Mouse (Mus musculus): ENCODE results near the gene Tbc1d10c. TPM values are rescaled to one million over a fixed set of nuclear protein-coding genes. Genes with fewer than 3 reads are reported as not detected.

Tbc1d10c gene
- polyA plus RNA-seq (2012; rRNA removed) = 1.5 and 5.0 TPM in 2 replicates

GRCm38 (mm10) chr19:4190831-4191334 lies at the start of gene Tbc1d10c:
Gene Tbc1d10c, minus strand, starts transcription at chr19:4191284.

GRCm38 (mm10) chr19:4231253-4232185 lies 40.4 kb upstream of the Tbc1d10c start, which contains the start of gene Pold4:
Gene Pold4, plus strand, starts transcription at chr19:4231899.

GRCm38 (mm10) chr19:4214071-4214770 lies 23.1 kb upstream of the Tbc1d10c start, which contains the start of the genes Clcf1 and AC109138.7:
Gene Clcf1, plus strand, starts transcription at chr19:4214238.
Gene AC109138.7, plus strand, starts transcription at chr19:4214357.

GRCm38 (mm10) chr19:4201291-4201909 lies 10.3 kb upstream of the Tbc1d10c start, which contains the start of gene Rad9a:
Gene Rad9a, minus strand, starts transcription at chr19:4201662.

GRCm38 (mm10) chr19:4191528-4192250 lies 605 bp upstream of the Tbc1d10c start, which contains the start of gene Ppp1ca:
Gene Ppp1ca, plus strand, starts transcription at chr19:4192065.

GRCm38 (mm10) chr19:4175368-4175947 lies 15.6 kb downstream of the Tbc1d10c start, which contains the start of gene Carns1:
Gene Carns1, minus strand, starts transcription at chr19:4175479.

GRCm38 (mm10) chr19:4162646-4163542 lies 28.2 kb downstream of the Tbc1d10c start, which contains the start of gene Rps6kb2:
Gene Rps6kb2, minus strand, starts transcription at chr19:4163354.

GRCm38 (mm10) chr19:4153232-4153654 lies 37.8 kb downstream of the Tbc1d10c start, which contains the start of gene Ptprcap:
Gene Ptprcap, plus strand, starts transcription at chr19:4153604.

GRCm38 (mm10) chr19:4148491-4148806 lies 42.6 kb downstream of the Tbc1d10c start, which contains the start of gene Coro1b:
Gene Coro1b, plus strand, starts transcription at chr19:4148619.

GRCm38 (mm10) chr19:4143759-4144268 lies 47.3 kb downstream of the Tbc1d10c start, which contains the start of gene Cabp4:
Gene Cabp4, minus strand, starts transcription at chr19:4144033.

GRCm38 (mm10) chr19:4139446-4139845 lies 51.6 kb downstream of the Tbc1d10c start, which contains the start of gene Gpr152:
Gene Gpr152, plus strand, starts transcription at chr19:4139787.

Other genes with a start within 250 kb of the Tbc1d10c start
- 0.15 and 0.23 TPM in 2 replicates for gene Aldh3b3, start 232.6 kb downstream of the Tbc1d10c start, polyA plus RNA-seq (2012; rRNA removed)
- 32.2 and 43.3 TPM in 2 replicates for gene Aldh3b2, start 219.0 kb downstream of the Tbc1d10c start, polyA plus RNA-seq (2012; rRNA removed)
- gene Acy3, start 204.7 kb downstream of the Tbc1d10c start, polyA plus RNA-seq (2012; rRNA removed) = 11.4 and 16.6 TPM in 2 replicates
- gene Tbx10, start 198.5 kb downstream of the Tbc1d10c start, polyA plus RNA-seq (2012; rRNA removed) = not detected in 2 replicates
- 14.0 and 30.7 TPM in 2 replicates for gene Nudt8, start 190.7 kb downstream of the Tbc1d10c start, polyA plus RNA-seq (2012; rRNA removed)
- gene Gm49405, start 190.7 kb downstream of the Tbc1d10c start, polyA plus RNA-seq (2012; rRNA removed) = 0.82 and 1.4 TPM in 2 replicates
- gene Doc2g, start 188.0 kb downstream of the Tbc1d10c start, polyA plus RNA-seq (2012; rRNA removed) = 6.4 and 6.9 TPM in 2 replicates
- gene Ndufv1, start 178.5 kb downstream of the Tbc1d10c start, polyA plus RNA-seq (2012; rRNA removed) = 125 and 129 TPM in 2 replicates
- gene Gstp1, start 153.3 kb downstream of the Tbc1d10c start, polyA plus RNA-seq (2012; rRNA removed) = 1,477 and 1,578 TPM in 2 replicates
- 160 and 194 TPM in 2 replicates for gene Gstp2, start 145.3 kb downstream of the Tbc1d10c start, polyA plus RNA-seq (2012; rRNA removed)
- gene Gstp3, start 131.7 kb downstream of the Tbc1d10c start, polyA plus RNA-seq (2012; rRNA removed) = 1.6 and 1.9 TPM in 2 replicates
- gene Cabp2, start 109.7 kb downstream of the Tbc1d10c start, polyA plus RNA-seq (2012; rRNA removed) = not detected in 2 replicates
- gene Cdk2ap2, start 94.1 kb downstream of the Tbc1d10c start, polyA plus RNA-seq (2012; rRNA removed) = 155 and 221 TPM in 2 replicates
- 68.7 and 72.3 TPM in 2 replicates for gene Pitpnm1, start 91.3 kb downstream of the Tbc1d10c start, polyA plus RNA-seq (2012; rRNA removed)
- 25.6 and 32.7 TPM in 2 replicates for gene Aip, start 65.4 kb downstream of the Tbc1d10c start, polyA plus RNA-seq (2012; rRNA removed)
- gene Gpr152, start 51.5 kb downstream of the Tbc1d10c start, polyA plus RNA-seq (2012; rRNA removed) = not detected in 2 replicates
- not detected in 2 replicates for gene Cabp4, start 47.3 kb downstream of the Tbc1d10c start, polyA plus RNA-seq (2012; rRNA removed)
- gene Coro1b, start 42.7 kb downstream of the Tbc1d10c start, polyA plus RNA-seq (2012; rRNA removed) = 140 and 142 TPM in 2 replicates
- gene Ptprcap, start 37.7 kb downstream of the Tbc1d10c start, polyA plus RNA-seq (2012; rRNA removed) = 25.8 and 51.7 TPM in 2 replicates
- gene Rps6kb2, start 27.9 kb downstream of the Tbc1d10c start, polyA plus RNA-seq (2012; rRNA removed) = 37.1 and 39.1 TPM in 2 replicates
- 4.6 and 5.3 TPM in 2 replicates for gene Carns1, start 15.8 kb downstream of the Tbc1d10c start, polyA plus RNA-seq (2012; rRNA removed)
- 202 and 205 TPM in 2 replicates for gene Ppp1ca, start 781 bp upstream of the Tbc1d10c start, polyA plus RNA-seq (2012; rRNA removed)
- 8.0 and 9.5 TPM in 2 replicates for gene Rad9a, start 10.4 kb upstream of the Tbc1d10c start, polyA plus RNA-seq (2012; rRNA removed)
- gene Clcf1, start 23.0 kb upstream of the Tbc1d10c start, polyA plus RNA-seq (2012; rRNA removed) = 6.8 and 7.5 TPM in 2 replicates
- not detected in 2 replicates for gene AC109138.7, start 23.1 kb upstream of the Tbc1d10c start, polyA plus RNA-seq (2012; rRNA removed)
- 55.0 and 65.2 TPM in 2 replicates for gene Pold4, start 40.6 kb upstream of the Tbc1d10c start, polyA plus RNA-seq (2012; rRNA removed)
- 70.7 and 85.1 TPM in 2 replicates for gene Ssh3, start 77.9 kb upstream of the Tbc1d10c start, polyA plus RNA-seq (2012; rRNA removed)
- 5.5 and 7.2 TPM in 2 replicates for gene Ankrd13d, start 91.9 kb upstream of the Tbc1d10c start, polyA plus RNA-seq (2012; rRNA removed)
- 54.8 and 71.4 TPM in 2 replicates for gene Grk2, start 114.9 kb upstream of the Tbc1d10c start, polyA plus RNA-seq (2012; rRNA removed)
- 17.9 and 22.2 TPM in 2 replicates for gene Kdm2a, start 207.0 kb upstream of the Tbc1d10c start, polyA plus RNA-seq (2012; rRNA removed)
- 17.8 and 35.6 TPM in 2 replicates for gene Rhod, start 248.1 kb upstream of the Tbc1d10c start, polyA plus RNA-seq (2012; rRNA removed)